Mouse (Mus musculus) megakaryocyte, embryonic 14.5 days (primary cell): Measurements from ENCODE around the gene Klhl25. TPM values are rescaled to one million over a fixed set of nuclear protein-coding genes. Genes with fewer than 3 reads are reported as not detected.

Experiments
- H3K27me3 ChIP-seq: replicated peaks from 2 replicates; pipeline ENCODE3; 2012; ENCODE audit warnings: inconsistent platforms
- H3K36me3 ChIP-seq: replicated peaks from 2 replicates; pipeline ENCODE3; 2012; ENCODE audit warnings: low read length, inconsistent platforms, mixed read lengths
- H3K4me1 ChIP-seq: 2 replicates; pipeline ENCODE4 v1.6.1; 2012; ENCODE audit warnings: inconsistent platforms
- H3K4me3 ChIP-seq: replicated peaks from 2 replicates; pipeline ENCODE3; 2012; ENCODE audit warnings: moderate library complexity, mild to moderate bottlenecking, inconsistent platforms
- H3K9me3 ChIP-seq: 2 replicates; pipeline ENCODE4 v1.6.1; 2012; ENCODE audit warnings: inconsistent platforms
- FLI1 ChIP-seq: IDR thresholded peaks from 2 replicates; pipeline ENCODE4 v1.6.1; 2012; ENCODE audit warnings: low read length, inconsistent platforms, mixed read lengths
- GATA1 ChIP-seq: IDR thresholded peaks from 3 replicates; pipeline ENCODE4 v1.6.1; 2012; ENCODE audit warnings: mixed read lengths, low read length, inconsistent platforms, borderline replicate concordance
- polyA plus RNA-seq: library from polyadenylated mRNA; stranded (reverse); fragments of >175 nt; gene quantifications from 2 replicates; pipeline ENCODE4 v1.2.3, GENCODE M21; 2012; ENCODE audit warnings: low replicate concordance; ENCODE audit not compliant: insufficient read depth

Klhl25 gene
- 2.8 and 11.9 TPM in 2 replicates for polyA plus RNA-seq

GRCm38 (mm10) chr7:75848115-75848775 lies at the start of gene Klhl25:
Klhl25 (plus strand) TSS chr7:75848310.
- Histone ChIP-seq H3K4me1 (peaks cover 53% of the 10 kb centered on the region), H3K4me3 (peak within 1 kb of the TSS; percentile 99), H3K36me3 (peaks cover 23% of the 10 kb centered on the region), H3K27me3 (no peaks in the 10 kb centered on the region), H3K9me3 (no peaks in the 10 kb centered on the region)
- TF ChIP-seq FLI1, result no peak
- TF ChIP-seq GATA1, result no peak

- no peaks in the 10 kb centered on the region for H3K36me3 ChIP-seq
- peaks cover 4% of the 10 kb centered on the region; the same call in 1 of the 2 replicates for H3K9me3 ChIP-seq
- H3K4me3 ChIP-seq, result no peak overlapping the region
- TF ChIP-seq GATA1 (no peak), FLI1 (no peak)
- no peaks in the 10 kb centered on the region for H3K27me3 ChIP-seq
- peaks cover 39% of the 10 kb centered on the region for H3K4me1 ChIP-seq
Observed at GRCm38 (mm10) chr7:75800530-75800929, 47.6 kb upstream of the Klhl25 start.

GRCm38 (mm10) chr7:75801022-75801421 lies 47.1 kb upstream of the Klhl25 start:
- Histone ChIP-seq H3K4me3 (no peak overlapping the region), H3K36me3 (no peaks in the 10 kb centered on the region), H3K27me3 (no peaks in the 10 kb centered on the region), H3K4me1 (peaks cover 39% of the 10 kb centered on the region), H3K9me3 (peaks cover 4% of the 10 kb centered on the region; the same call in 1 of the 2 replicates)
- TF ChIP-seq FLI1, result no peak

- no peaks in the 10 kb centered on the region for H3K27me3 ChIP-seq
- H3K4me3 ChIP-seq, result no peak overlapping the region
- TF ChIP-seq FLI1 (no peak), GATA1 (no peak)
- peaks cover 39% of the 10 kb centered on the region for H3K4me1 ChIP-seq
- H3K9me3 ChIP-seq, result peaks cover 4% of the 10 kb centered on the region; the same call in 1 of the 2 replicates
- H3K36me3 ChIP-seq, result no peaks in the 10 kb centered on the region
Observed at GRCm38 (mm10) chr7:75801621-75802358, 46.3 kb upstream of the Klhl25 start.

GRCm38 (mm10) chr7:75802887-75803286 lies 45.2 kb upstream of the Klhl25 start:
- no peak overlapping the region for H3K4me3 ChIP-seq
- H3K36me3 ChIP-seq, result no peaks in the 10 kb centered on the region
- H3K9me3 ChIP-seq, result no peaks in the 10 kb centered on the region; the same call in 1 of the 2 replicates
- H3K4me1 ChIP-seq, result peaks cover 47% of the 10 kb centered on the region
- no peaks in the 10 kb centered on the region for H3K27me3 ChIP-seq
- no peak for TF ChIP-seq GATA1
- TF ChIP-seq FLI1, result no peak

GRCm38 (mm10) chr7:75806161-75806560 lies 41.9 kb upstream of the Klhl25 start:
- TF ChIP-seq GATA1 (no peak), FLI1 (no peak)
- Histone ChIP-seq H3K4me3 (no peak overlapping the region), H3K36me3 (no peaks in the 10 kb centered on the region), H3K4me1 (peaks cover 27% of the 10 kb centered on the region), H3K27me3 (no peaks in the 10 kb centered on the region), H3K9me3 (peaks cover 6% of the 10 kb centered on the region; the same call in 1 of the 2 replicates)

- Histone ChIP-seq H3K27me3 (no peaks in the 10 kb centered on the region), H3K4me3 (no peak overlapping the region), H3K4me1 (peaks cover 25% of the 10 kb centered on the region), H3K36me3 (no peaks in the 10 kb centered on the region), H3K9me3 (peaks cover 6% of the 10 kb centered on the region; the same call in 1 of the 2 replicates)
- TF ChIP-seq GATA1 (no peak), FLI1 (no peak)
Observed at GRCm38 (mm10) chr7:75806711-75807110, 41.4 kb upstream of the Klhl25 start.

GRCm38 (mm10) chr7:75807460-75808304 lies 40.4 kb upstream of the Klhl25 start:
- Histone ChIP-seq H3K36me3 (no peaks in the 10 kb centered on the region), H3K9me3 (peaks cover 6% of the 10 kb centered on the region; the same call in 1 of the 2 replicates), H3K27me3 (no peaks in the 10 kb centered on the region), H3K4me3 (peak overlapping the region; percentile 51), H3K4me1 (peaks cover 25% of the 10 kb centered on the region)
- TF ChIP-seq FLI1 (no peak), GATA1 (no peak)

GRCm38 (mm10) chr7:75820687-75821086 lies 27.4 kb upstream of the Klhl25 start:
- no peak overlapping the region for H3K4me3 ChIP-seq
- no peaks in the 10 kb centered on the region for H3K9me3 ChIP-seq
- no peaks in the 10 kb centered on the region for H3K36me3 ChIP-seq
- H3K27me3 ChIP-seq, result no peaks in the 10 kb centered on the region
- TF ChIP-seq FLI1 (no peak), GATA1 (no peak)
- peaks cover 14% of the 10 kb centered on the region for H3K4me1 ChIP-seq
